Mouse (Mus musculus) megakaryocyte, adult 5-6 weeks (primary cell): ENCODE results near the gene Ncoa3. TPM values are rescaled to one million over a fixed set of nuclear protein-coding genes. Genes with fewer than 3 reads are reported as not detected.

Experiments used
- ATAC-seq: 2 replicates; pipeline ENCODE4 v1.8.0; 2016; ENCODE audit warnings: mild to moderate bottlenecking, inconsistent platforms; ENCODE audit not compliant: poor library complexity, severe bottlenecking
- total RNA-seq, 2 experiments: library from RNA; stranded (forward) in 1 of 2; stranded (reverse) in 1 of 2; fragments of 153-499, 151-499 nt in 1 of 2; fragments of 221-1000, 200-1000 nt in 1 of 2; gene quantifications; 2 replicates each; pipeline versions ENCODE4 v1.2.3 to v1.2.4; 2015 to 2017

Gene Ncoa3
- total RNA-seq, 2 experiments from 2014 or later = 50.7 to 55.7 TPM

DNA sequence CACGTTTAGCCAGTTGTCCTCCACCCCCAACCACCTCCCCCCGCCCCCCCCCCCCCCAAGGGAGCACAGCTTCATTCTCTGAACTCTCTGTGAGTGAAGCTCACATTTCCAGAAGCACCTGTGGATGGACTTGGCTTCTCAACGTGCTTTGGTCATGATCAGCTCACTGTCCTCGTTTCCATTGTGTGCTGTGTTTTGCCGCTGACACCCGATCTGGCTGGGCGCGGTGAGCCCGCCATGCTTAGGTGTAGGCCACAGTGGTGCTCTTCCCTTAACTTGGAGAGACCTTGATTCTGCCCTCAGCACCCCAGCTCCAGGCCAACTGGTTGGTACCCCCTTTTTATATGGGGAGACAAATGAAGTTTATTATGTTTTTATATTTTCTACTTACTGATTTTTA, 79.5 kb downstream of the Ncoa3 start:
- no peak for ATAC-seq

DNA sequence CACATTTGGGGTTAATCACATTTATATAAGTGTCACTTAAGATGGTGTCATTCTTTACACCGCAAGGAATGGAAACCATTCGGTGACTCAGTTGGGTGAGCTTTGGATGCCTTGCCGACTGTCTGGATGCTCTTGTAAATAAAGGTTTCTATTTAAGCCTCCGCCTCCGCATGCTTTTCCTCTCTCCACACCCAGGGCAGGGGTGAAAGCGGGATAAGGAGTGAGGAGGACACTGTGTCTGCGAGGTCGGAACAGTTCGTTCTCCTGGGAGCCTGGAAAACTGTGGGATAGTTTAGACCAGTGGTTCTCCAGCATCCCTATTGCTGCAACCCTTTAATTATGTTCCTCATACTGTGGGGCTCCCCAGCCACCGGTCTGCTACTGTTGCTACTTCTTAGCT, 80.6 kb downstream of the Ncoa3 start:
- ATAC-seq = no peak

DNA sequence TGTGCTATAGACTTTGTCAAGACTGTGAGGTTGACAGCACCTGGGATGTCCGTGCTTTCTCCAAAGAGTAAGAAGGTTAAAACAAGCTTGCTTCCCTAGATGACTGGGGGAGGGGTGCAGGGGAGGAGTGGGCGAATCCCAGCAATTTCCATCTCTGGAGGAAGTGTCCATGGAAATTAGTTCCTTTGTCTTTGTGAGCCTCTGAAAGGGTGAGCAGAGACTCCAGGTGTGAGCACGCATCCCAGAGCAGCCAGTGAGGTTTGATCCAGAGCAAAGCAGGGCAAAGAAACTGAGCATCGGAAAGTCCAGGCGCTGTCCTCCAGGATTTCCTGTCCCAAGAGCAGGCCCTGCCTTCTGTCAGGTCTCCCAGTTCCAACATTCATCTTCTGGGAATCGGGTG, 81.9 kb downstream of the Ncoa3 start:
- no peak for ATAC-seq

DNA sequence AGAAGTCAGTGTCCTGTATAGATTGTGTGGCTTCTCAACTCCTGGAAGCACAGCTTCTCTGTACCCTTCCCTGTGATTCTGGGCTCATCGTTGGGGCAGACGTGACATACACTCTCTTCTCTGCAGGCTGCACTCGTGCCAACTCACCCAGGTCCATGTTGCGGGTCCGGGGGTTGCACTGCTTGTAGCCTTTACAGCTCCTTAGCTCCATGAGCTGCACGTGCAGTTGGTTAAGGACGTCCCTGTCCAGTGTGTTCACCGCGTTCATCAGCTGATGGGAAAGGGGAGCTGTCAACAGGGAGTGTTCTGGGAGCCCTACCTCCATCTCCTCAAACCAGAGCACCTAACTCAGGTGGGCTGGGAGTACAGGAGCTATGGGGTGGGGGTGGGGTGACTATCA, 84.9 kb downstream of the Ncoa3 start:
- ATAC-seq = no peak

DNA sequence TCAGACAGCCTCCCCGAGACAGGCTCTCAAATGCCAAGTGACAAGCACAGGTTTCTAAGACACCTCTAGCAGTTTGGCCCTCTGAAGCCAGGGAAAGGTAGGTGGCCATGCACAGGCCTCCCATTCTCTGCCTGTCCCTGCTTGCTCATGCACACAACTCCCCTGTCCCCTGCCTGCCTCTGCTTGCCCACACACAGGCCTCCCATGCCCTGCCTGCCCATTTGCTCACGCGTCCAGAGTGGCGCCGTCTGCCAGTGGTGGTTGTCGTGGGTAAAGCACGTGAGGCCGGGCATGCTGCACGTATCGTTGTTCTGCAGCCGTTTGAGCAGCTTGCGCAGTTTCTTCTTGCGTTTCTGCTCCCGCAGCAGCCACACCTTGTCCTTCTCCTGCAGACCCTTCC, 86.8 kb downstream of the Ncoa3 start:
- ATAC-seq = 0 out of 2 replicates have a peak, but pooled peaks have one; percentile 16

DNA sequence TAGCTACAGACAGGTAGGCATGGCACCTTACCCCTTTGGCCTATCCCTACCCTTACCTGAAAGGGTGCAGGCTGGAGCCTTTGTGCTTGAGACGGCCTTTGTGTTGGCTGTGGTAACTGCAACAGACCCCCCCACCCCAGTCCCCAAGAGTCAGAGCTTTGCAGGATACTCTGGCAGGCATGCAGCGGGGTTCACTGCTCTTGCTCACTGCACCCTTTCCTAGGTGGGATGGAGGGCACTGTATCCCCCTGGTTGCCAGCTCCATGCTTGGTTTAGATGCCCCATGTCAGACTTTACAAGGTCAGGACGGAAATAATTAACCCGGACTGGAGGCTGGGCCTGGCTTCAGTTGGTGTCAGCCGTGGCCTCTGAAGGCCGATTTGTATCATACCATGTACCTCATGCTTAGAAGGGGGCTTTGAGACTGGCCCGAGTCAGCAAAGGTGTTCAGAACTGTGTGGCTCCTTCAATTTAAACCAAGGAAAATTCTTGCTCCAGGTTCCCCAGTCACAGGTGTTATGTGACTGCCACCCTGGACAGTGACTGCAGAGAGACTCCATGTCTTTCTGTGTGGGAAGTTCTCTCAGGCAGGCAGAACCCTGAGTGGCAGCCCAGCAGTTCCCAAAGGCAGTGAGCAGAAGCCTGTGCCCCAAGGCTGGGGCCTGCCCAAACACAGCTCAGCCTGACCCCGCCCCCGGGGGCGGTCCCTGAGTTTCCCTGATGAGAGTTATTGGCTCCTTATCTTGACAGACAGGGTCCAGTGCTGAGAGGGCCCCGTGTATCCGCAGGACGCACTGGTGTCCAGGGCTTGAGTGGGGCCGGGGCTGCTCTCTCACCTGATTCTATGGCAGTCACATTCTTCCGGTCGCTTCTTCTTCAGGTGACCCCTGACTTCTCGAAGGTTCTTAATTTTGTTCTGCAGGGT, 87.8 kb downstream of the Ncoa3 start:
- no peak for ATAC-seq

DNA sequence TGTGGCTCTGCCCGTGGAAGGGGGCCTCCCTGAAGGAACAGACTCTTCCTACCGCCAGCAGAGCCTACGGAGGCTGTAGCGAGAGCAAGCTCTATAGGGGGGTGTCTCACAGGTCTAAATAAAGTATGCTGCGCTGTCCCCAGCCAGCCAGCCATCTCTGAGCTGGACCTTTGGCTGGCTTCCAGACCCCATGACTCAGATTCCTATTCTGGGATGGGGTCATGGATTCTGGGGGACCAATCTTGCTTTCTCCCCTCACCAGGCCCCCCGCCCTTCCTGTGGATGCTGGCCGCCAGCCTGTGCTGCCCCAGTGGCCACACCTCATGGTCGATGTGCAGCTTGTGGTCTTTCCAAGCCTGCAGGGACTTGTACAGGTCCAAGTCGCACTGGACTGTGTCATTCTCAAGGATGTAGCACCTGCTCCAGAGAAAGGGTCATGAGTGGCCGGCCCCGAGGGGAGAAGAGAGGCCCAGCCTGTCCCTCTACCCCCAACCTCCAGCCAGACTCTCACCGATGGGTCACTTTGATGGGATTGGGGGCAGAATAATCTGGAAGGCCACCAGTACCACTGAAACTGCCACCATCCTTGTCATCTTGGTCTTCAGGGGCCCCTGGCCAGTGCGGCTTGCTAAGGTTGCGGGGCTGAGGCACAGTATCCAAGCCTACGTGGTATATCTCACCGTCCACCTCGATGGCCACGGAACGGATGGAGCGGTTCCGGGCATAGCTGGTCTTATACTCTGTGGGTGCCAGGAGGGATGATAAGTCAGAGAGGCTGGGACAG, 88.7 kb downstream of the Ncoa3 start:
- no peak for ATAC-seq

DNA sequence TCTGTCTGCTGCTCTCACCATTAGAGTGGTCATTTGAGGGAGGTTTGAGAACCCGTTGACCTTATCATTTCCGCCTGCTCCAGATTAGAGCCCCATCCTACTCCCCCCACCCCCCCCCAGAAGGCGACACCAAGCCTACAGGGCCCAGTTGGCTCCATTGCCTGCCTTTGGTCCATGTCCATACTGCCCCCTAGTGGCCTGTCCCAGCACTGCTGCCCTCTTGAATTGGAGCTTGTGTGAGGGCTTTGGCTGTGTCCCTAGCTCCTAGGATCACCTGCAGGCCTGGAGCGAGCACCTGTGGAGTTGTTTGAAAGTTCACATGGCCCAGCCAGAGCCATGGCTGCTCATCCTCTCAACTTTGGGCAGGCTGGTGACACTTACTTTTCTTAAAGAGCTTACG, 89.8 kb downstream of the Ncoa3 start:
- ATAC-seq = peak; percentile 57

DNA sequence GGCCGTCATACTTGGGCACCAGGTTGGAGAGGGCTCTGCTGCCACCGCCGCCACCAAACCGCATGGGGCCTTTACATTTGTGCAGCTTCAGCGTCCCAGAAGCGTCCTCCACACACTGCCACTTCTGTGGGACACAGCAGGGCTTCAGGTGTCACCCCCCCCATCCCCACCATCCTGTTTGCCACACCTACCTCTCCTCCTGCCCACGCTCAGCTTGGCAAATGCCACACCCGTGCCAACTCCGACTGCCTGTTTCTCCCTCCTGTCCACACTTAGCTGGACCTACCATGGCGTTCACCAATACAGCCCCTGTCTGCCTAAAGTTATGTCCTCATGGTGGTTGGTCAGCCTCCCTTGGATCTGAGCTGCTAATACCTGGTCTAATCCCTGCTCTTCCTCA, 90.2 kb downstream of the Ncoa3 start:
- ATAC-seq = no peak

DNA sequence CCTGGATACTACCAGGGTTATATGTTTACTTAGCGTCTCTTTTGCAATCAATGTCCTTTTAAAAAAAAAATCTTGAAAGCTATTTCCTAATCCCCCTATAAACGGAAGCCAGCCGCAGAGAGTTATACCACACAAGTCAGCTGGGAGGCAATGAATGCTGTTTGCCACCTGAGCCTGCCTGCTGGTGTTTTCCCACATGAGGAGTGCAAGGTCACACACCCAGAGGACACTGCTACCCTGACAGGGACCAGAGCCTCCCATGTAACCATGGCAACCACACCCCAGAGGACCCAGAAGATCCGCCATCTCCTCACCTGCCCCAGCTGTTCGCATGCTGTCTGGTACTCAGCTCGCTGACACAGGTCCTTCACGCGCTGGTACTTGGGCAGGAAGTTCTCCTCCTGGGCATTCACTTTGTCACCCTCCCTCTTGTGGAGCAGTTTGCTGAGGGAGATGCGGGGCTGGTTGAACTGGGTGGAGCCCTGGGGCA, 91.2 kb downstream of the Ncoa3 start:
- peak; percentile 30 for ATAC-seq

DNA sequence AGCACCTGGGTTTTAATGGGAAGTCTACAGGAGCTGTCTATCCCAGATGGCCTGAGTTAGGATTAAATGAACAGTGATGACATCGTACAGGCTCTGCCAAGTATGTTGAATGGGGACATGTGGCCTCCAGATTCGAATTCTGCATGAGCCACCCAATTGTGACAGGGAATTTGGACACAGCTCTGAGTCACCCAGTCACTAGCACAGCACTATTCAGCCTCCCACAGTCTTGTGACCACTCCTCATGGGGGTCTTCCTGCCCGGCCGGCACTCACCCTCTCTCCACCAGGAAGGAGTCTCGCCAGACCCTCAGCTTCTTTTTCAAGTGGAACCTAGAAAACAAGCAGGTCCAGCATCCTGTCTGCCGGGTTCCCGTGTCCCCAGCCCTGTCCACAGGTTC, 91.7 kb downstream of the Ncoa3 start:
- ATAC-seq = no peak

DNA sequence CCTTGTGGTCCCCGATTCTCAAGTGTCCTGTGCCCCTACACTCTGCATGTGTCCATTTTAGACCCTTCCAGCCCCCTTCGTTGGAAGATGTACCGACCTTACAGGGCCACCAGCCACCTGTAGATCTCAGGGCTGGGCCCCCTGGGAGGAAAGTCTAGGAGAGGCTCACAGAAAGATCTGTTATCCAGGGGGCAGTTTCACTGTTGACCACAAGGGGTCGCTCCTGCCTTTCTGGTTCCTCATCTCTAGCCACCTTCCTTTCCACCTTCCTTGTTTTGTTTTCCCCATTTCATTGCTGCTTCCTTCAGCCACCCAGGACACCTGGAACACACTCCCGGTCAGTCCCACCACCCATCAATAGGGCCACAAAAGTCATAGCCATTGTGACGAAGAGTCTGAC, 92.5 kb downstream of the Ncoa3 start:
- ATAC-seq = peak; percentile 46

DNA sequence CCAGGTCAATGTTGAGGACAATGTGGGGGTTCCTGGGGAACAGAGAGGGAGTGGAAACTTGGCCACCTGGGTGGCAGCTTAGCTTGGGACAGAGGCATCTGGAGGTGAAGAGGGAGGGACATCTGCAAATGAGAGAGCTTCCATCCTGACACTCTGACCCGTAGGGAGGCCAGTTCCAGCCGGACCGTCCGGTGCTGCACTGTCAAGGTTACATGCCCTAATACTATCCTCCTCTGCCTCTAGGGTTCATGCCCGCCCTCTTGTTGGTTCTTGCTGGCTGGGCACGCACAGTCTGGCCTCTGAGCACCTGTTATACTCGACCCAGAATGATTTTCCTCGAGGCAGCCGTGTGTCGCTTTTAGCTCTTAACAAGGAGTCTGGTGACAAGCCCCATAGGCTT, 93.3 kb downstream of the Ncoa3 start:
- ATAC-seq = no peak

DNA sequence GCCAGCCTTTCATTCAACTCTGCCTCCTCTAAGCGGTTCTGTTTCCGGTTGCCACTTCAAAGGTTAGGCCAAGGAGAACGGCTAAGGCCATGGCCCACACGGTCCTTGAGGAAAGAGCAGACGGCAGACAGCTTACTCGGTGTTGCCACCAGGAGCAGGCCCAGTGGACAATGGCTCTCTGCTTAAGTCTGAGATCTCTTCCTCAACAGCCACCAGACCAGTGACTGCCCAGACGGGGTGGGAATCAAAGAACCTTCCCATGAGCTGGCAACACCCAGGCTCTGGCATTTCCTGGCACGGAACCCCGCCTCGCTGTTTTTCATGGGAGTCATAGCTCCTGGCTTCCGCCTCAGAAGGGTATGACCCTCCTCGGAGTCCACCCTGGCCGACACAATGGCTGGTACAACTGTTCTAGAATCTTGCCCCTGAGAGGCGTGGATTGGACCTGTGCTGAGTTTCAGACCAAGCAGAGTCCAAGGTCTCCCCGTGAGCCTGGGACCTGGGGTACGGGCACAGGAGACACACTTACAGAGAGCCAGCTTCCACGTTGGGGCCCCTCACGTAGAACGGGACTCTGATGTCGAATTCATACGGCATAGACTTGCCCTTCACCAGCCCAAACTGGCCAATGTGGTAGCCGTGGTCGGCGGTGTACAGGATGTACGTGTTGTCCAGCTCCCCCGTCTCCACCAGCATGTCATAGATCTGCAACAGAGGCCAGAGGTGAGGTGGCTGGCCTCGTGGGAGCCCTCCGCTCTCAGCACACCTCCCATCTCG, 94.2 kb downstream of the Ncoa3 start:
- ATAC-seq = no peak

DNA sequence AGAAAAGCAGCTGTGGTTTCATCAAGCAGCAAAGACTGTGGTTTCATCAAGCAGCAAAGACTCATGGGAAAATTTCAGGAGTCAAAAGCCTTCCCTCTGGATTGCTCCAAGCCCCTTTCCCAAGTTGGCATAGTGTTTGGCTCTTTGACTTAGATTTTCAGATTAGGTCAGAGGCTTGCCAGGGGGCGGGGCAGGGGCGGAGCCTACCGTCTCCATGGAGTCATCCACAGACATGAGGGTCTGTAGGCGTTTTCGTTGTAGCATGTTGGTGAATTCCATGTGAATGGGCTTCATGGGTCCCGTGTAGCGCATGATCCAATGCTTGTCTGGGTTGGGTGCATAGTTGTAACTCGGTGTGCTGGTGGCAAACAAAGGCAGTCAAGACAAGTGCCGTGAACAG, 96.6 kb downstream of the Ncoa3 start:
- ATAC-seq = no peak

DNA sequence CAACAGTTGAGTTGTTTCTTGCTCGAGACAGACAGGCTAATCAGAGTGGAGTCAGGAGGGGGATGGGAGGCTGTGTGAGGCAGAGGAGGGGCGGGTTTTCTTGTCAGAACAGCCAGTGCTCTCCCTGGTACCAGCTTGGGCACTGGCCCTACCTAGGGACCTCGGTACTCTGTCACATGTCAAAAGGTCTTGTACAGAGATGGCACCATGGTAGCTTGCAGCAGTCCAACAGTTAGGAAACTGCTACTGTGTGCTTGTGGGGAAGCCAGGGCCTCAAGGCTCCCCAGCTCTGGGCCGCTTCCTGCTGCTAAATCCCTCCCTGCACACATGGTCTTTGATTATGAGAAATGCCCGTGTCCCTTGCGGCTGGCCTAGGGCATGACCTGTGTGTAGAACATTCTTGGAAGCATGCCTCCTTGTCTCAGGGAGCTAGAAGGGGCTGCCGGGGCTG, 97.7 kb downstream of the Ncoa3 start:
- ATAC-seq = no peak

DNA sequence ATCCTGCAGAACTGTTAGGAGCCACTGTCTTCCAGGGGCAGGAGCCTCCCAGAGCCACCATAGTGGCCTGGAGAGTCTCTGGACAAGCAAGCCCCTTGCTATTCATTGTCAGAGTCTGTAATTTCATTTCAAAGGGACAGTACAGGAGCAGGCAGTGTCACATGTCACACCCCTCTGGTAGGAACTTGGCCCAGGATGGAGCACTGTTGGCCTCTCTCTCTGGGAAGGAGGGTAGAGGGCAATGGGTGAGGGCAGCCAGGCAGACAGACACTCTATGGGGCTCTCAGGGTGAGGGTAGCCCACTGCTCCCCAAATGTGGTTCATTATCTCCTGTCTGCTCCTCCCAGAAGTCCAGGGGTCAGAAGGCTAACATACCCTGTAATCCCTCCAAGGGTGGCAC, 99.2 kb downstream of the Ncoa3 start:
- ATAC-seq = no peak

DNA sequence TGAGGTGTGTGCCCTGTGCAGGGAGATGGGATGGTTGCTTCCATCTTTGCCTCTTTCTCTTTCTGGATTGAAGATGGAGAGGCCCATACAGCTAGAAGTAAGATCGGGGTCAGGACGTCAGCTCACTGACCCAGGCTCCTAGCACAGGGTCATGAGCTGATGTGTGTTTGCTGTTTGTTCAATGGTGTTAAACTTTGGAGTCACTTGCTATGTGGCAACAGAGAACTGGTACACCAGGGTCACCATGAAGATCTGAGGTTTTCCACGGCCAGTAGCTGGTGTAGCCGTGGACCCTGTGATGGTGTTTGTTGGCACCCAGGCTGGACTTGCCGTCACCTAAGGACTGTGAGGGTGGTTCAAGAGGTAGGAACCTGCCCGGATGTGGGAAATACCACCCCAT, 100.0 kb downstream of the Ncoa3 start:
- no peak for ATAC-seq

DNA sequence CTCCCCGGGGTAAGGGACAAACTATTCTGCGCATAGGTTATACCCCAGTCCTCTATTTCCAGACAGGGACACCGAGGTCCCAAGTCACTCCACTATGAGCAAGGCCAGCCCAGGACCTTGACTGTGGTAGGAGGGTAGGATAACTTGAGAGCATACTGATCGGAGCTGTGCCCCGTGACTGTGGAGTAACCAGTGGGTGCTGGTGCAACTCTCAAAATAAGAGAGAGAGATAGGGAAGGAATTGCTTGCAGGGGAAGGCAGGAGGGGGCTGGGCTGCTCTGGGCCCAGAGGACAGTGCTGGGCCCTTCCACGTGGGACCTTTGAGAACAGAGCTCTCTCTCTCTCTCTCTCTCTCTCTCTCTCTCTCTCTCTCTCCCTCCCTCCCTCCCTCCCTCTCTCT, 103.9 kb downstream of the Ncoa3 start:
- ATAC-seq = no peak

DNA sequence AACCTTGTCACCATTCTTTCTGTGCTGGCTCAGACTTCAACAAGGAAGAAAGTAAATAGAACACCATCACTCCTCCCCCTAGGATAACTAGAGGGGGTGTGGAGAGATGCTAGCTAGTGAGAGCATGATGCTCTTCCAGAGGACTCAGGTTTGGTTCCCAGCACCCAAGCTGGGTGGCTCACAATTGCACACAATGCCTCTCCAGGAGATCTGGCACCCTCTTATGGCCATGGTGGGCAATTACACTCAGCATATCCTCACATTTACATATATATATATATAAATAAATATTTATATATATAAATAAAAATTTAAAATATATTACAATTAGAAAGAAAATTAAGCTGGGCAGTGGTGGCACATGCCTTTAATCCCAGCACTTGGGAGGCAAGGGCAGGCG, 104.4 kb downstream of the Ncoa3 start:
- ATAC-seq = no peak
